Mouse (Mus musculus) forebrain, embryonic 12.5 days (tissue): ENCODE measurements around the gene Proser2. TPM values are rescaled to one million over a fixed set of nuclear protein-coding genes. Genes with fewer than 3 reads are reported as not detected.

Source experiments
- ATAC-seq: fragments of 200-750 bp; cut with Nextera tagmentation; 2 replicates; pipeline ENCODE4 v1.8.0; 2017; ENCODE audit warnings: moderate TSS enrichment; ENCODE audit not compliant: low FRiP score
- H3K27ac ChIP-seq: fragments of 300-500 bp; sonication (generic); 2 replicates; pipeline ENCODE4 v1.5.1; 2016; ENCODE audit warnings: mild to moderate bottlenecking
- H3K27me3 ChIP-seq: fragments of 300-500 bp; sonication (generic); 2 replicates; pipeline ENCODE4 v1.6.1; 2016; ENCODE audit warnings: mild to moderate bottlenecking
- H3K36me3 ChIP-seq: fragments of 300-500 bp; sonication (generic); replicated peaks from 2 replicates; pipeline ENCODE4 v1.6.1; 2016; ENCODE audit warnings: mild to moderate bottlenecking
- H3K4me1 ChIP-seq: fragments of 300-500 bp; sonication (generic); 2 replicates; pipeline ENCODE4 v1.6.1; 2016
- H3K4me2 ChIP-seq: fragments of 300-500 bp; sonication (generic); 2 replicates; pipeline ENCODE4 v1.6.1; 2016; ENCODE audit warnings: mild to moderate bottlenecking, moderate library complexity
- H3K4me3 ChIP-seq: fragments of 300-500 bp; sonication (generic); replicated peaks from 2 replicates; pipeline ENCODE4 v1.5.1; 2016; ENCODE audit warnings: mild to moderate bottlenecking
- H3K9ac ChIP-seq: fragments of 300-500 bp; sonication (generic); 2 replicates; pipeline ENCODE4 v1.6.1; 2016; ENCODE audit warnings: mild to moderate bottlenecking
- H3K9me3 ChIP-seq: fragments of 300-500 bp; sonication (generic); 2 replicates; pipeline ENCODE4 v1.6.1; 2016
- WGBS: fragments of 180-500 bp; shearing (Covaris S2); methylation state at CpG from one replicate; pipeline ENCODE4 v1.1.7; 2016; 5-methylcytosine and 5-hydroxymethylcytosine counted together
- polyA plus RNA-seq: library from polyadenylated mRNA; unstranded; fragments of >200 nt; fragmentation: Nextera tagmentation; extraction: Ambion mirVana; gene quantifications from 2 replicates; pipeline ENCODE4 v1.2.1, GENCODE M21; 2016

Gene Proser2
- 2.6 and 3.1 TPM in 2 replicates for polyA plus RNA-seq

- H3K9me3 ChIP-seq, result no peaks in the 10 kb centered on the region
- peak within 1 kb of the TSS; percentile 95 for H3K4me2 ChIP-seq
- H3K36me3 ChIP-seq, result no peaks in the 10 kb centered on the region
- peak within 1 kb of the TSS; percentile 73 for H3K4me3 ChIP-seq
- WGBS, result under 1% methylated on average over 83 of the region's 83 CpGs
- peak; percentile 92 for ATAC-seq
- peaks cover 35% of the 10 kb centered on the region for H3K27me3 ChIP-seq
- peak within 1 kb of the TSS; percentile 68 for H3K9ac ChIP-seq
- no peak within 1 kb of the TSS for H3K27ac ChIP-seq
- no peaks in the 10 kb centered on the region for H3K4me1 ChIP-seq
These were observed at the start of gene Proser2 for GRCm38 (mm10) chr2:6129555-6130355. Gene Proser2, minus strand, starts transcription at chr2:6130211.

GRCm38 (mm10) chr2:6179749-6180117, 49.7 kb upstream of the Proser2 start:
- 90% methylated on average over 1 of the region's 1 CpGs for WGBS
- Histone ChIP-seq H3K4me2 (no peak overlapping the region), H3K27ac (no peak overlapping the region), H3K36me3 (no peaks in the 10 kb centered on the region), H3K4me1 (no peaks in the 10 kb centered on the region), H3K9me3 (no peaks in the 10 kb centered on the region), H3K9ac (no peak overlapping the region), H3K4me3 (no peak overlapping the region), H3K27me3 (no peaks in the 10 kb centered on the region)
- ATAC-seq, result no peak

- no peak for ATAC-seq
- Histone ChIP-seq H3K4me1 (no peaks in the 10 kb centered on the region), H3K4me3 (no peak overlapping the region), H3K9ac (no peak overlapping the region), H3K9me3 (no peaks in the 10 kb centered on the region), H3K36me3 (no peaks in the 10 kb centered on the region), H3K4me2 (no peak overlapping the region), H3K27ac (no peak overlapping the region), H3K27me3 (no peaks in the 10 kb centered on the region)
- 88% methylated on average over 16 of the region's 16 CpGs for WGBS
These were observed 49.1 kb upstream of the Proser2 start for GRCm38 (mm10) chr2:6178901-6179748.

GRCm38 (mm10) chr2:6173013-6173412, 43.0 kb upstream of the Proser2 start:
- H3K4me3 ChIP-seq, result no peak overlapping the region
- no peaks in the 10 kb centered on the region for H3K36me3 ChIP-seq
- no peak for ATAC-seq
- H3K27ac ChIP-seq, result no peak overlapping the region
- H3K4me2 ChIP-seq, result no peak overlapping the region
- H3K9me3 ChIP-seq, result no peaks in the 10 kb centered on the region
- no peaks in the 10 kb centered on the region for H3K27me3 ChIP-seq
- WGBS, result 53% methylated on average over 3 of the region's 3 CpGs
- H3K4me1 ChIP-seq, result no peaks in the 10 kb centered on the region
- no peak overlapping the region for H3K9ac ChIP-seq

- WGBS, result 84% methylated on average over 2 of the region's 2 CpGs
- Histone ChIP-seq H3K27ac (no peak overlapping the region), H3K27me3 (no peaks in the 10 kb centered on the region), H3K9me3 (no peaks in the 10 kb centered on the region), H3K36me3 (no peaks in the 10 kb centered on the region), H3K4me2 (no peak overlapping the region), H3K4me1 (no peaks in the 10 kb centered on the region), H3K4me3 (no peak overlapping the region), H3K9ac (no peak overlapping the region)
- ATAC-seq, result no peak
These were observed 38.5 kb upstream of the Proser2 start for GRCm38 (mm10) chr2:6168560-6168959.

GRCm38 (mm10) chr2:6167843-6168558, 38.0 kb upstream of the Proser2 start:
- peak; percentile 61; the same call in 1 of the 2 replicates for ATAC-seq
- H3K4me1 ChIP-seq, result no peaks in the 10 kb centered on the region
- no peak overlapping the region for H3K4me3 ChIP-seq
- H3K27me3 ChIP-seq, result no peaks in the 10 kb centered on the region
- no peak overlapping the region for H3K9ac ChIP-seq
- 22% methylated on average over 5 of the region's 5 CpGs for WGBS
- no peaks in the 10 kb centered on the region for H3K9me3 ChIP-seq
- no peaks in the 10 kb centered on the region for H3K36me3 ChIP-seq
- H3K27ac ChIP-seq, result no peak overlapping the region
- no peak overlapping the region for H3K4me2 ChIP-seq

- Histone ChIP-seq H3K9me3 (no peaks in the 10 kb centered on the region), H3K27me3 (no peaks in the 10 kb centered on the region), H3K9ac (no peak overlapping the region), H3K27ac (no peak overlapping the region), H3K36me3 (no peaks in the 10 kb centered on the region), H3K4me2 (no peak overlapping the region), H3K4me1 (no peaks in the 10 kb centered on the region), H3K4me3 (no peak overlapping the region)
- 85% methylated on average over 6 of the region's 6 CpGs for WGBS
- no peak for ATAC-seq
These were observed 35.8 kb upstream of the Proser2 start for GRCm38 (mm10) chr2:6165771-6166170.

- H3K36me3 ChIP-seq, result no peaks in the 10 kb centered on the region
- H3K27ac ChIP-seq, result no peak overlapping the region
- no peaks in the 10 kb centered on the region for H3K27me3 ChIP-seq
- no peaks in the 10 kb centered on the region for H3K4me1 ChIP-seq
- no peak overlapping the region for H3K9ac ChIP-seq
- 80% methylated on average over 16 of the region's 16 CpGs for WGBS
- no peaks in the 10 kb centered on the region for H3K9me3 ChIP-seq
- no peak overlapping the region for H3K4me3 ChIP-seq
- no peak overlapping the region for H3K4me2 ChIP-seq
- no peak for ATAC-seq
These were observed 34.7 kb upstream of the Proser2 start for GRCm38 (mm10) chr2:6164606-6165290.

- H3K27ac ChIP-seq, result no peak overlapping the region
- no peak overlapping the region for H3K4me2 ChIP-seq
- H3K36me3 ChIP-seq, result no peaks in the 10 kb centered on the region
- no peak overlapping the region for H3K4me3 ChIP-seq
- no peak overlapping the region for H3K9ac ChIP-seq
- no peaks in the 10 kb centered on the region for H3K27me3 ChIP-seq
- ATAC-seq, result no peak
- 61% methylated on average over 6 of the region's 6 CpGs for WGBS
- no peaks in the 10 kb centered on the region for H3K9me3 ChIP-seq
- H3K4me1 ChIP-seq, result no peaks in the 10 kb centered on the region
These were observed 32.5 kb upstream of the Proser2 start for GRCm38 (mm10) chr2:6162366-6163040.

GRCm38 (mm10) chr2:6159735-6160134, 29.7 kb upstream of the Proser2 start:
- no peaks in the 10 kb centered on the region for H3K27me3 ChIP-seq
- no peak for ATAC-seq
- H3K4me2 ChIP-seq, result no peak overlapping the region
- no peaks in the 10 kb centered on the region for H3K4me1 ChIP-seq
- H3K9ac ChIP-seq, result no peak overlapping the region
- H3K27ac ChIP-seq, result no peak overlapping the region
- H3K4me3 ChIP-seq, result no peak overlapping the region
- no peaks in the 10 kb centered on the region for H3K36me3 ChIP-seq
- WGBS, result 70% methylated on average over 2 of the region's 2 CpGs
- no peaks in the 10 kb centered on the region for H3K9me3 ChIP-seq

- ATAC-seq, result no peak
- no peak overlapping the region for H3K4me2 ChIP-seq
- H3K9ac ChIP-seq, result no peak overlapping the region
- no peaks in the 10 kb centered on the region for H3K27me3 ChIP-seq
- no peaks in the 10 kb centered on the region for H3K36me3 ChIP-seq
- H3K9me3 ChIP-seq, result no peaks in the 10 kb centered on the region
- no peak overlapping the region for H3K27ac ChIP-seq
- no peaks in the 10 kb centered on the region for H3K4me1 ChIP-seq
- no peak overlapping the region for H3K4me3 ChIP-seq
- 93% methylated on average over 9 of the region's 9 CpGs for WGBS
These were observed 29.2 kb upstream of the Proser2 start for GRCm38 (mm10) chr2:6159219-6159618.
